Mouse (Mus musculus) hindbrain, embryonic 14.5 days (tissue): ENCODE results near the gene Degs2. TPM values are rescaled to one million over a fixed set of nuclear protein-coding genes. Genes with fewer than 3 reads are reported as not detected.

Experiments used
- ATAC-seq: fragments of 200-750 bp; cut with Nextera tagmentation; 2 replicates; pipeline ENCODE4 v1.8.0; 2017; ENCODE audit warnings: moderate number of reproducible peaks, mild to moderate bottlenecking, moderate TSS enrichment, moderate library complexity; ENCODE audit not compliant: low FRiP score
- DNase-seq: peaks from one replicate; pipeline ENCODE4 v3.0.0-alpha.2; 2015; ENCODE audit warnings: low spot score
- H3K27ac ChIP-seq: fragments of 300-500 bp; sonication (generic); 2 replicates; pipeline ENCODE4 v1.5.1; 2014; ENCODE audit warnings: mild to moderate bottlenecking, moderate library complexity
- H3K27me3 ChIP-seq: fragments of 300-500 bp; sonication (generic); 2 replicates; pipeline ENCODE4 v1.6.1; 2014; ENCODE audit warnings: mild to moderate bottlenecking, low read length, mixed read lengths; ENCODE audit not compliant: control insufficient read depth, insufficient read depth
- H3K36me3 ChIP-seq: fragments of 300-500 bp; sonication (generic); replicated peaks from 2 replicates; pipeline ENCODE4 v1.6.1; 2014; ENCODE audit not compliant: control insufficient read depth, insufficient read depth
- H3K4me1 ChIP-seq: fragments of 300-500 bp; sonication (generic); replicated peaks from 2 replicates; pipeline ENCODE4 v1.6.1; 2014; ENCODE audit warnings: antibody characterized with exemption, low read length, mixed read lengths; ENCODE audit not compliant: control insufficient read depth, insufficient read depth
- H3K4me2 ChIP-seq: fragments of 300-500 bp; sonication (generic); replicated peaks from 2 replicates; pipeline ENCODE4 v1.6.1; 2014; ENCODE audit warnings: mild to moderate bottlenecking, moderate library complexity
- H3K4me3 ChIP-seq: fragments of 300-500 bp; sonication (generic); replicated peaks from 2 replicates; pipeline ENCODE4 v1.5.1; 2014; ENCODE audit warnings: mild to moderate bottlenecking, low read length
- H3K9ac ChIP-seq: fragments of 300-500 bp; sonication (generic); 2 replicates; pipeline ENCODE4 v1.6.1; 2014
- H3K9me3 ChIP-seq: fragments of 300-500 bp; sonication (generic); 2 replicates; pipeline ENCODE4 v1.6.1; 2016; ENCODE audit warnings: low read length; ENCODE audit not compliant: control insufficient read depth
- WGBS: fragments of 180-500 bp; shearing (Covaris S2); extraction: QIAGEN DNeasy Blood & Tissue Kit; methylation state at CpG from one replicate; pipeline ENCODE4 v1.1.7; 2014; 5-methylcytosine and 5-hydroxymethylcytosine counted together
- polyA plus RNA-seq: library from polyadenylated mRNA; unstranded; fragments of >200 nt; fragmentation: Nextera tagmentation; extraction: Ambion mirVana; gene quantifications from 2 replicates; pipeline ENCODE4 v1.2.1, GENCODE M21; 2014

The Degs2 gene
- polyA plus RNA-seq, 1 experiment from 2014 or later = 2.1 TPM

DNA sequence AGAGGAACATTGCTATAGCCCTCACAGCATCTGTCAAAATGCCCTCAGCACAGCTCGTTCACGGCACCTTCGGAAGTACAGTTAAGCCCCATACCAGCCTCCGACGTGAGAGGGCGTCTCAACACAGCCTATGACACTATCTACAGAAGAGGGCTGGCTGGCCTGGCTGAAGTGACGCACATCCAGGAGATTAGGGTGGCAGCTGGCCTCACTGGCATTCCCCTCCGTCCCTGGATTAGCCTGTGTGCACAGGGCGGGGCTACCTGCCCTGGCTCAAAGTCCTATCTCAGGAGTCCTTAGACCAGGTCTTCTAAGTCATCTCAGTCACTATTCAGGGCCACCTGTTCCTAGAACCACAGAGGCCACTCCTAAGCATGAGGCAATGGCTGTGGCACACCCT lies 12.9 kb downstream of the Degs2 start:
- no peak overlapping the region for H3K9ac ChIP-seq
- no peak overlapping the region for H3K4me3 ChIP-seq
- no peaks in the 10 kb centered on the region for H3K4me1 ChIP-seq
- no peak overlapping the region for H3K27ac ChIP-seq
- no peaks in the 10 kb centered on the region for H3K9me3 ChIP-seq
- peaks cover 43% of the 10 kb centered on the region for H3K36me3 ChIP-seq
- DNase-seq (no peak), ATAC-seq (no peak)
- no peaks in the 10 kb centered on the region for H3K27me3 ChIP-seq
- WGBS = 90% methylated on average over 9 of the region's 9 CpGs
- H3K4me2 ChIP-seq = no peak overlapping the region

DNA sequence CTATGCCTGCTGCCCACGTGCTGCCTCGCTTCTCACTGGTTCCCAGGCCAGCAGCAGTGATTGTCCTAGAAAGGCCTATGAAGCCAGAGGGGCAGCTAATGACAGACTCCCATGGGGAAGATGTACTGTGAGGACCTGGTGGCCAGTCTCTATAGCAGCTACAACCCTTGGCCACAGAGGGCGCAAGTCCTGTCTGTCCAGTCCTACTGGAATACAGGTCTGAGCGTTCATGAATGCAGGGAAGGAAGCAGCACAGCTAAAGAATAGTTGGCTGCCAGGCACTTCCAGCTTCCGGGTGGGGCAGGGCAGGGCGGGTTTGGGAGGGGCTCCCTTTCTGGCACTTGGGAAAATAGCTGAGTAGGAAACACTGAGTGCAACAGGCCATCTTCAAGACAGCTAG lies 15.2 kb downstream of the Degs2 start:
- Histone ChIP-seq H3K4me1 (no peaks in the 10 kb centered on the region), H3K9me3 (no peaks in the 10 kb centered on the region), H3K27ac (no peak overlapping the region), H3K9ac (no peak overlapping the region), H3K27me3 (no peaks in the 10 kb centered on the region), H3K36me3 (peaks cover 66% of the 10 kb centered on the region), H3K4me3 (no peak overlapping the region), H3K4me2 (no peak overlapping the region)
- ATAC-seq = no peak
- no peak for DNase-seq
- WGBS = 72% methylated on average over 6 of the region's 6 CpGs

DNA sequence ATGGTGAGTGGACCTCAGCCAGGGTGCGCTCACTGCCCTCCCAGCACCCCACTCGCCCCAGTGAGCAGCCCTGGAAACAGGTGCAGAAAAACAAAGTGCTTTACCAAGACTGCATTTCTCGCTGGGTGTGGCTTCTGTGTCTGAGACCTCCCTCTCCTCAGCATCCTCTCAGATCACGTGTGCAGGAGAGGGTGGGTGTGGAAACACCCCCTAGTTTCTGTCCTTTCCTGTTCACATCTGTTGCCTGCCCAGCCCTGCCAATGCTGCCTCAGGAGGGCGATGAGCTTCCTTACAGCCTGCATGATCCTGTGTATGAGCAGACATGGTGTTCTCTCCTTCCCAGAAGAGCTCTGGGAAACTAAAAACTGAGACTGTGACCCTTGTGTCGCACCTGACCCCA lies 15.7 kb downstream of the Degs2 start:
- H3K4me1 ChIP-seq = no peaks in the 10 kb centered on the region
- peaks cover 71% of the 10 kb centered on the region for H3K36me3 ChIP-seq
- no peak overlapping the region for H3K4me2 ChIP-seq
- H3K27ac ChIP-seq = no peak overlapping the region
- ATAC-seq = no peak
- no peak for DNase-seq
- WGBS = 85% methylated on average over 6 of the region's 6 CpGs
- H3K27me3 ChIP-seq = no peaks in the 10 kb centered on the region
- H3K4me3 ChIP-seq = no peak overlapping the region
- H3K9me3 ChIP-seq = no peaks in the 10 kb centered on the region
- H3K9ac ChIP-seq = no peak overlapping the region

DNA sequence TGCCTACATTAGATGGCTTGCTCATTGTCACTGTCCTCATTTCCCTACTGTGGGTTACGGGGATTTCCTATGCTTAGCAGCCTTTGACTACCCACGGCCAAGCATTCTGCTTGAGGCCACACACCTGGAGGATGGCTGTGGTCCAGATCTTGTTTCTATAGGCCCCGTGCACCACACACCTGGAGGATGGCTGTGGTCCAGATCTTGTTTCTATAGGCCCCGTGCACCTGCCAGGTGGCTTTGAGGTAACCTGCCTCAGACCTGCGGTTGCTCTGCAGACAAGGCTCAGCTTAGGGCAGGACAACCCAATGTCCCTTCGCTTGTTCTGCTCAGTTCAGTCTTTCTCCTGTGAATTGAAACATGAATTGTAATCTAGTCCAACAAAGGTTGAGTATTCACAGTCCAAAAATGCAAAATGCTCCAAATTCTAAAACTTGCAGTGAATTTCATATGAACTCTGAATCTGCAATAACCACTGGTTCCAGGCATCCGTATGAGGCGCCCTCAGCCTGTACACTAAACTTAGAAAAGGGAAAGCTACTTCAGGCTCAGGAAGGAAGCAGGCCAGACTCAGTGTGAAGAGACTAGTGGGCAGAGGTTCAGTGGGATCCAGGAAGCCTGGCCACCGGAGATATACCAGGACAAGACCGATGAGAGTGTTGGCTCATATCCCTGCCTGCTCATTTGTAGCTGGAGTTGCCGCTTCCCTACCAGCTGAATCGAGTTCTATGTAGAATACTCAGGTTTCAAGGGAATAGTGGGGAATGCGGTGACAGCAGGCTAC lies 19.7 kb downstream of the Degs2 start:
- H3K27me3 ChIP-seq = no peaks in the 10 kb centered on the region
- WGBS = 94% methylated on average over 13 of the region's 13 CpGs
- no peak overlapping the region for H3K4me2 ChIP-seq
- no peaks in the 10 kb centered on the region for H3K4me1 ChIP-seq
- no peaks in the 10 kb centered on the region for H3K9me3 ChIP-seq
- ATAC-seq (no peak), DNase-seq (no peak)
- no peak overlapping the region for H3K27ac ChIP-seq
- no peak overlapping the region for H3K4me3 ChIP-seq
- no peak overlapping the region for H3K9ac ChIP-seq
- peaks cover 97% of the 10 kb centered on the region for H3K36me3 ChIP-seq

DNA sequence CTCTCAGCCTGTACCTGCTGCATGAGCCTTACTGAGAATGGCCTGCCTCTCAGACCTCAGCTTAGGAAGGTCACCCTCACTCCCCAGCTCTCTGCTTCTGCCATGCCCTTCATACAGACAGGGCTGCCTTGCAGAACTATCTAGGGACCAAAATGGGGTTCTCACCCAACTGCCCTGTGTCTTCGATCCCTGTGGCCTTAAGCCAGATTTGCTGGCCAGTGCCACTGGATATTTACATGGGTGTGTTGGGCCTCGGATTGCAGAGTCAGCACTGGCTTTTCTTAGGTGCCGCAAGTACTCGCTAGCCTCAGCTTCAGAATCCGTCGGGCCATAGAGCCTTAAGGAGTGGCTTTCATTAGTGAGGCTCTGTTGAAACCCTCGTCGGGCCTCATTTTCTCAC lies 21.3 kb downstream of the Degs2 start:
- H3K4me2 ChIP-seq = no peak overlapping the region
- no peak overlapping the region for H3K9ac ChIP-seq
- no peak for ATAC-seq
- H3K27me3 ChIP-seq = no peaks in the 10 kb centered on the region
- WGBS = 94% methylated on average over 8 of the region's 8 CpGs
- H3K9me3 ChIP-seq = no peaks in the 10 kb centered on the region
- no peak overlapping the region for H3K4me3 ChIP-seq
- DNase-seq = no peak
- H3K4me1 ChIP-seq = no peaks in the 10 kb centered on the region
- H3K36me3 ChIP-seq = peaks cover 97% of the 10 kb centered on the region
- no peak overlapping the region for H3K27ac ChIP-seq

DNA sequence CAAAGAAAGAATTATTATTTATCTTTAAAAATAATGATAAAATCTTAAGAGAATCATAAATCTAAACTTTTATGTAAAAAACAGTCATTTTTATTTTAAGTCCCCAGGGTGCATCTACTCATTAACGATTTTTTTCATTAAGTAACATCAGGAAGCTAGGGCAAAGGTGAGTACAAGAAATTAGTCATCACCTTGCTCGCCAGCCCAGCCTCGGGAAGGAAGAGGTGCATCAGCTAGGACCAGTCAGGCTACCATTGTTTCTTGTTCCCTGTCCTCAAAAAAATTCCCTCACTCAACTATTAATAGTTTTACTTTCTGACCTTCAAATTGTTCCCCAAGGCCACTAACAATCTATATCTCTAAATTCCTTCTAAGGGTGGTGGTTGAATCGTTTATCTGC lies 23.7 kb downstream of the Degs2 start:
- H3K4me2 ChIP-seq = no peak overlapping the region
- no peak for ATAC-seq
- DNase-seq = no peak
- no peaks in the 10 kb centered on the region for H3K9me3 ChIP-seq
- H3K36me3 ChIP-seq = peaks cover 95% of the 10 kb centered on the region
- no peak overlapping the region for H3K27ac ChIP-seq
- H3K27me3 ChIP-seq = no peaks in the 10 kb centered on the region
- WGBS = 89% methylated on average over 4 of the region's 4 CpGs
- no peak overlapping the region for H3K4me3 ChIP-seq
- no peaks in the 10 kb centered on the region for H3K4me1 ChIP-seq
- H3K9ac ChIP-seq = no peak overlapping the region

DNA sequence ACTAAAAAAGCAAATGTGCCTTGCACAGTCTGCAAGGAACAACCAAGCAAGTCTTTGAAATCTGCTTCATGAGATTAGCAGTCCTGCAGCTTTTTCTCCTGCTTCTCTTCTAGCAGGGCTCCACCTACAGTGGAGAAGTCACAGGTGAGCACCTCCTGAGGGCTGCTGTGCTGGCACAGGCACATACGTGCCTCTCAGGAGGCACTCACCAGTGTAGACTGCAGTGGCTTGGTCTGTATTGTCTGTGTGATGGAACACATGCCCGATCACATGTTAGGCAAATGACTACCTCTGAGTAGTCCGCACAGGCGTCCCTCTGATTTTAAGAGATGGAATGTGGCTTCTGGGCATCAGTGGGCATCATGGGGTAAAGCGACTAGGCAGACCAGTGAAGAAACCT lies 25.0 kb downstream of the Degs2 start:
- Histone ChIP-seq H3K27me3 (no peaks in the 10 kb centered on the region), H3K4me3 (no peak overlapping the region), H3K4me2 (no peak overlapping the region), H3K9me3 (no peaks in the 10 kb centered on the region), H3K27ac (no peak overlapping the region), H3K36me3 (peaks cover 91% of the 10 kb centered on the region), H3K4me1 (no peaks in the 10 kb centered on the region), H3K9ac (no peak overlapping the region)
- DNase-seq (no peak), ATAC-seq (no peak)
- 94% methylated on average over 5 of the region's 5 CpGs for WGBS

DNA sequence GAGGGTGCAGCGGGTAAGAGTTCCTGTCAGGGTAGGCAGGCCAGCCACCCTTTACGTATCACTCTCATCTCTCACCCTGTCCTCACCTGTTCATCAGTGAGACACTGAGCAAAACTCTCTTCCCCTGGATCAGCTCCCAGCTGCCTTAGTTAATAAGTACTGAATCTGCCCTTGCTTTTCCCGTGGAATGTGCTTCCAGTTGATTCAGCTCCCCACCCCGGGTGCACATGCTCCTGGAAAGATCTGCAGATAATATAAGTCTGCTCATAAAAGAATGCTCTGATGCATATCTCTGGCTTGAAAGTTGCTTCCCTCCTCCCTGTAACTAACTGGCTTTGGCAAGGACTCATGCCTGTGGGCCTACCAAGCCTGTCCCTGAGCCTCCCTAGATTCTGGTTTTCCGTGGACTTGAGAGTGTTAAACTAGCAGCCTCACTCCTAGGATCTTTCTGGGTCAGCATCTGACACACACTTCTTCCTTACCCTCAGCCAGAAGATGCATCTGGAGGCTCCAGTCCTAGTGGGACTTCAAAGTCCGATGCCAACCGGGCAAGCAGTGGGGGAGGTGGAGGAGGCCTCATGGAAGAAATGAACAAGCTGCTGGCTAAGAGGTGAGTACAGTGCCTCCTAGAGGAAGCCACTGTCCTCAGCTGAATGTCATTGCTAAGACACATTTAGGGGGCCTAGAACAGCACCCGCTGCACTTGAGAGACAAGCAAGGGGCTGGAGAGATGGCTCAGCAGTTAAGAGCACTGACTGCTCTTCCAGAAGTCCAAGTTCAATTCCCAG lies 26.3 kb downstream of the Degs2 start:
- Histone ChIP-seq H3K4me3 (no peak overlapping the region), H3K4me1 (no peaks in the 10 kb centered on the region), H3K9me3 (no peaks in the 10 kb centered on the region), H3K27me3 (no peaks in the 10 kb centered on the region), H3K4me2 (no peak overlapping the region), H3K9ac (no peak overlapping the region), H3K36me3 (peaks cover 90% of the 10 kb centered on the region), H3K27ac (no peak overlapping the region)
- 80% methylated on average over 8 of the region's 8 CpGs for WGBS
- ATAC-seq (no peak), DNase-seq (no peak)

DNA sequence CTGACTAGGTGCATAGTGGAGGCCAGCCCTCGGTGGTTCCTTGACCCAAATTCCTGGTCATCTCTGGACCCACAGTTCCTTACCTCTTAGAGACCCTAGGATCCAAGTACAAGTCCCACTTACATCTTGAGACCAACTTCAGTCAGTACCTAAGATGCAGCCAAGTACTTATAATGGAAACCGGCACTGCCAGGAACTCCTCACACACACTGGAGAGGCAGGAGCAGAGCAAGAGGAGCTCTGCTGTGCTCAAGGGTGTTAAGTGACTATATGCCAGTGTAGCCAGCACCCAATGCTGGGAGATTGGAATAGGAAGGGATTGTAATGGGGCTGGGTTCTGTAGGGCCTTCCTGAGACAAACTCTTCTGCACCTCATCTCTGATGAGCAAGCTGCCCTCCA lies 27.2 kb downstream of the Degs2 start:
- no peak overlapping the region for H3K4me3 ChIP-seq
- H3K27ac ChIP-seq = no peak overlapping the region
- H3K36me3 ChIP-seq = peaks cover 90% of the 10 kb centered on the region
- no peaks in the 10 kb centered on the region for H3K27me3 ChIP-seq
- no peak overlapping the region for H3K4me2 ChIP-seq
- 98% methylated on average over 2 of the region's 2 CpGs for WGBS
- no peaks in the 10 kb centered on the region for H3K9me3 ChIP-seq
- ATAC-seq (no peak), DNase-seq (no peak)
- H3K9ac ChIP-seq = no peak overlapping the region
- no peaks in the 10 kb centered on the region for H3K4me1 ChIP-seq
